Mouse (Mus musculus) naive thymus-derived CD4-positive, alpha-beta T cell, adult 2 months (primary cell): Measurements from ENCODE around the gene Kank1.

Experiments
- DNase-seq: peaks from one replicate; pipeline ENCODE4 v3.0.0-alpha.2; 2011; ENCODE audit warnings: low read depth

Kank1 gene

GRCm38 (mm10) chr19:25236596-25237491, at the start of gene Kank1:
Kank1 (plus strand) TSS chr19:25236975.
- no peak for DNase-seq

DNA sequence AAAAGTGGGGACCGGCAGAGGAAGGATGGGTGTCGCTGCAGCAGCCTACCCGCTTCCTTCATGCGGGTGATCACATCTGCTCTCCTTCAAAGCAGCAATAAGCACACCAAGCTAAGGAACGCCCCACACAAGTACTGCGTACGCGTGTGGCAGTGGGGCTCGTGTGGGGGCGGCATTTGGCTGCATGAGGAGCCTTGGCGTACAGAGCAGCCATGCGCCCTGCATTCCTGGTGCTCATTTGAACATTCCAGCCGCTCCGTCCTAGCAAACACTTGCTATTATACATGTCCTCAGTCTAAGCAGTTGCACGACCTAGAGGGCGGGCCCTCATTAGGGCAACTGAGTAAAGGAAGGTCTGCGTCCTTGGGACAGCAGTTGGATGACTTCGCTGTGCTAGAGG, 49.1 kb upstream of the Kank1 start:
- no peak for DNase-seq

DNA sequence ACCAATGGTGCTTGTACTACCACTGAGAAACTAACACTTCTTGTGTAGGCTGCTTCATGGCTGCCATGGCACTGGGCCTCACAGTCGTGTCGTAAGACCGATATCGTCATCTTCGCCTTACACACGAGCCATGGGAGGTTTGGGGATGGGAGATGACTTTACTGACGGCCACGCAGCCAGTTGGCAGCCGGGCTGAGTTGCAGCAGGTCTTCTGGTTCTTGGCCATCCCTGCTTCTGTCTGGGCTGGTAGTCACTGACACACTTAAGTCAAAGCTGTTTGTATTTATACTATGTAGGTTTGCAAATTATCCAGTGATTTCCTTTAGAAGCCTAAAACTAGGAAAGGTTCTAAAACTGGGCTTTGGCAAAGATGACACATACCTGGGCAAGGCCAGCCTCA, 43.0 kb upstream of the Kank1 start:
- DNase-seq = no peak

- no peak for DNase-seq
Measured at GRCm38 (mm10) chr19:25200081-25200860, 36.5 kb upstream of the Kank1 start.

DNA sequence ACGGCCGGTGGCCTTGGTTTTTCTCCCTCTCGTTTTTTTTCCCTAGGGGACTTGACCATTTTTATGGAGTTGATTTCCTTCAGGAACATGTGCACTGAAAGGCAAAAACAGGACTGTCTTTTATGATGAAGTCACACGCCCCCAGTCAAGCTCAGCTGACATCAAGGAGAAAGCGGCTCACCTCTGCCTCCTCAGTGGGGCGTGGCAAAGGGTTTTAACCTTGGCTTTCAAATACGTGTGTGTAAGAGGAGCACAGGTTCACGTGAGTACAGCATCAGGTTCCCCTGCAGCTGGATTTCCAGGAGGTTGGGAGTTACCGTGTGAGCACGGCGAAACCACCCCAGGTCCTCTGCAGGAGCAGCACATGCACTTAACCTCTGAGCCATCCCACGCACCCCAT, 33.7 kb upstream of the Kank1 start:
- no peak for DNase-seq

- peak; percentile 1 for DNase-seq
Measured at GRCm38 (mm10) chr19:25206969-25207368, 29.8 kb upstream of the Kank1 start.

DNA sequence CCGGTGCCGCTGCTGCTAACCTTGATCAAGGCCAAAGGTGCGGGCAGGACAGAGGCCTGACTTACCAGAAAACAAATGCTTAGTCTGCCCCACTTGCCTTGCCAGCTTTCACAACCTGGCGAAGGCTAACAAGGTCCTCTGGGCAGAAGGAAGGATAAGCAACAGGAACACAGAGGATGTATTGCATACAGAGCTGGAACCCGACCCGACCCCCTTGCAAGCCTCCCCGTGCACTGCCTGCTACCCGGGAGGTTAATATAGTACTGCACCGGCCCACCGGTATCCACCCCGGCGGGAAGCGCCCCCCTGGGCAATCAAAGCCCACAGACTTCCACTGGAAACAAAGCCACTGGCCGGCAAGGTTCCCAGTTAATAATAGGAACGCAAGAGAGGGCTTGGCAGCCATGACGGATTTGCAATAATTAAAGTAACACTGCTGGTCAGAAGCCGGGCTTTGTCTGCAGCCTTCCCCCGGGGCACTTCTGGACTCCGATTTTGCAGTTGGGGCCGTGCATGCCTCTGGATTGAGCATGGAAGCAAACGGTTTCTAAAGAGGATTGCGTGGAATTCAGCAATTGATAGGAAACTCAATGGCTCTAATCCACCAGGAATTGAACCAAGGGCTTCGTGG, 28.9 kb upstream of the Kank1 start:
- peak; percentile 8 for DNase-seq

DNA sequence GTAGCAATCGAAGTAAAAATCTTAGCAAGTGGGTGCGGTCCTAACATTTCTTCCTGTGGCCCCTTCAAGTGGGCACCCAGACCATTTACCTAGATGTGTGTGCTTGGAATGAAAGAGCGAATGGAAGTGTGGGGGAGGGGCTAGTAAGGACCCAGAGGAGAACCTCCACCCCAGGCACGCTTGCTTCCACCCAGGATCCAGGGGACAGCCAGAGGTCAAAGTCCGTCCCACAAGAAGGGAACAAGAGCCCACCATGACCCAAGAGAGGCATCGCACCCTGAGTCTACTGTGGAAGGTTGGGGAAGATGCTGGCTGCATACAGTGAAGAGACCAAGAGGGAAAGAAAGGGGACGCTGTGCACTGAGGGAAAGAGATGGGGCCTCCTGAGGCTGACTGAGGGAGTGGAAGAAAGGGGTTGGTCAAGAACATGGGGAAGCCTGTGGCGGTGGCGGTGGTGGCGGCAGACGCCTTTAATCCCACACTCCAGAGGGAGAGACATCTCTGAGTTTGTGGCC, 28.1 kb upstream of the Kank1 start:
- no peak for DNase-seq

GRCm38 (mm10) chr19:25220611-25221010, 16.2 kb upstream of the Kank1 start:
- DNase-seq = no peak

- DNase-seq = no peak
Measured at GRCm38 (mm10) chr19:25221964-25222640, 14.7 kb upstream of the Kank1 start.

GRCm38 (mm10) chr19:25230058-25230974, 6.5 kb upstream of the Kank1 start:
- no peak for DNase-seq

DNA sequence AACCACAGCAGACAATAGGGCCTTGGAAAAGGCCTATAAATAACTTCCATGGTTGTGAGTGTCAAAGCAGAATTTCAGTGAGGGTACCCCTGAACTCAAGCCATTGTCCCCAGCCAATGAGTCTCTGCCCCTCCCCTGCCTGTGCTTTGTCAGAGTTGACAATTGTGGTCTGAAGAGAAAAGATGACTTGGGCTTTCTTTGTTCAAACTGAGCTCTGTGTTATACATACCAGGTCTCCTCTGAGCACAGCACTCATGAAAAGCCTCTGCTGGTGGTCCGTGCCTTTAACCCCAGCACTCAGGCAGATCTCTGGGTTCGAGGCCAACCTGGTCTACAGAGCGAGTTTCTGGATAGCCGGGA, 5.8 kb upstream of the Kank1 start:
- DNase-seq = no peak

GRCm38 (mm10) chr19:25232032-25232431, 4.7 kb upstream of the Kank1 start:
- no peak for DNase-seq

DNA sequence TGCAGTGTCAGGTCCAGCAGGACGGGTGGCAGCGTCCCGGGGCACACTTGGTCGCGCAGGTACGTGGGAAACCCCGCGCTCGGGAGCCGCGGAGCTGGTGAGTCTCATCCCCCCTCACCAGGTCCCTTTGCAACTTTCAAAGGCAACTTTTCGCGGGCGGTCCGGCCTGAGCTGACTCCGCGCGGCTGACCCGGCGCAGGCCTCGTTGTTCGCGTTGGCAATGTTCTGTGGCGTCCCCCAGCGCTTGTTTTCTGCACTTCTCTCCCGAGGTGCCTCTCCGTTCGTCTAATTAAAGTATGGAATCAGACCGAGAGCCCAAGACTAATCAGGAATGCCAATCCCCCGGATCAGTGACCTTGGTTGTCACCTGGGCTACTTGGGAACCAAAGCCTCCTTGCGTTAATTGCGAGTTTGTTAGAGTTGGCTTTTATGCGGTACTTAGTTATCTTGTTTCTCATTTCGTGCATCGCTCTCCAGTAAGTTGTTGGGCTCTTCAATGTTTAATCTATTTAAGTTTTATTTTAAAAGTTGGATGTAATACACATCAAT, 791 bp downstream of the Kank1 start:
- DNase-seq = no peak

DNA sequence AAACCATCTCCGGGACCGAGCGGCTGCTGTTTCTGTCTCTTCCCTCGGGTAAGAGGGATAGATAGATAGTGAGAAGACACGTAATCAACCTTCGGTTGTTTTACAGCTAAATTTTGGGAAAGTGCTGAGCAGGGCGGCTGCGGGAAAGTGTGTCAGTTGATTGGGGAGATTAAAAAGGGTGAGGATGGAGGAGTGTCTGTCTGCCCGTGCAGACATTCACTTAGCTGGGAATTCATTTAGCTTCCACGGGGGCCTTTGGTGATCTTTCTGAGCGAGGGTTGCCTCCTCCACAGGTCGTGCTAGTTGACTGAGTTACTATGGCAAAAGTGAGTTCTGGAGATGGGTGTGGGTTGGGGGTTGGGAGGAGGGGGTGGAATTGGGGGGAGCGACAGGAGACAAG, 1.3 kb downstream of the Kank1 start:
- DNase-seq = no peak

- no peak for DNase-seq
Measured at GRCm38 (mm10) chr19:25243566-25243965, 6.8 kb downstream of the Kank1 start.

DNA sequence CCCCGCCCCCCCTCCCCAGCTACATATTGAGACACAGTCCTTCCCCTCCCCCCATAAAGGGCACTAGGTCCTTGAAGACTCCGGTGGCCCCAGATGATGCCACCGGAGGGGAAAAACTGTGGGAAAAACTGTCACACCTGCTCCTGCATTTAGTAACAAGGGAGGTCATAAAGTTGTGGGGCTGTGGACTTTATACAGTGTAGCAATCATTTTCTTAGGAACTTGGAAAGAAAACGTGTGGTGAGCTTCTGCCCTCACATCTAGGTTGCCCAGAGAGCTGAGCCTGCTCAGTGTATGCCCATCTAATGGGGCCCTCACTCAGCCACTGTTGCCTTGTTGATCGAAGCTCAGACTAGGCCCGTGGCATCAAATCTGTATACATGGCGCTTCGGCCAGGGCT, 9.3 kb downstream of the Kank1 start:
- no peak for DNase-seq

DNA sequence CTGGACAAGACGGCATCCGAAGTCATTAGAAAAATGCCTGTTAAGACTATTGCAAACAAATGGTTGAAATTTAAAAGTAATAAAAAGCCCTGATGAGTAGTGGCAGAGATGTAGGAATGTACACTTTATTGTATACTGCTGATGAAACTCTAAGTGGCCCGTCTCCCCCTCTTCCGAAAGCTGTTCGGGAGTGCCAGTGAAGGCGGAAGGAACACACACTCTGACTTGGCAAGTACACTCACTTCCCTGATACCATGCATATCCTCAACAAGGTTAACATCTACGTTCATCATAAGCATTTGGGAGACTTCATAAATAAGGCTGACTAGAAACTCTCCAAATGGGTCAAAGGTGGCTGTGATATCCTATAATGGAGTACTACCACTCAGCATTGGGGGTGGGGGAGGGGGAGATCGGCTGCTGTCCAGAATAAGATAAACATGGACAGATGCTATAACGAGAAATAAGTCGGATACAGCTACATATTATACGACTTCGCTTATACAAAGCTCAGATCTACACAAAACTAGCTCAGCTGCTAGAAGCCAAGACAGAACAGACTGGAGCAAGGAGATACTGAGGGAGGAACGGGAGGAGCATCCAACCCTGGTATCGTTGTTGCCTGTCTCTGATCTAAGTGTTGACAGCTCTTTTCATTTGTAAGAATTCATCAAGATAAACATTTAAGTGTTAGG, 11.2 kb downstream of the Kank1 start:
- DNase-seq = no peak

DNA sequence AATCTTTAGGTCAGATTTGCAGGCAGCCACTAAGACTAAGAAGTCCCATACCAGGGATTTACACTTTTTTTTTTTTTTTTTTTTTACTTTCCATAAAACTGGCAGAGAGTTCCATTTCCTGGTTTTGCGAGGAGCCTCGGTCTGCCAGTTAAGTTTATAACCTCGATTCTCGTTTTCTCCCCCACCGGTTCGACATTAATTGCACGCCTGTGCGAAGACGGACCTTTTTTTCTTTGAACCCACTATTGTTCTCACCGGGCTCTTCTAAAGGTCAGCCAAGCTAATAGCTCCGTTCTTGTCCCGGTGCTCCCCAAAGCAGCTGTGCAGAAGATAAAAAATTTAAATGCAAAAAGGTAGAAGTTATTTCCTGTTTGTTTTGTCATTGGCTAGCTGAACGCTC, 12.5 kb downstream of the Kank1 start:
- DNase-seq = no peak

DNA sequence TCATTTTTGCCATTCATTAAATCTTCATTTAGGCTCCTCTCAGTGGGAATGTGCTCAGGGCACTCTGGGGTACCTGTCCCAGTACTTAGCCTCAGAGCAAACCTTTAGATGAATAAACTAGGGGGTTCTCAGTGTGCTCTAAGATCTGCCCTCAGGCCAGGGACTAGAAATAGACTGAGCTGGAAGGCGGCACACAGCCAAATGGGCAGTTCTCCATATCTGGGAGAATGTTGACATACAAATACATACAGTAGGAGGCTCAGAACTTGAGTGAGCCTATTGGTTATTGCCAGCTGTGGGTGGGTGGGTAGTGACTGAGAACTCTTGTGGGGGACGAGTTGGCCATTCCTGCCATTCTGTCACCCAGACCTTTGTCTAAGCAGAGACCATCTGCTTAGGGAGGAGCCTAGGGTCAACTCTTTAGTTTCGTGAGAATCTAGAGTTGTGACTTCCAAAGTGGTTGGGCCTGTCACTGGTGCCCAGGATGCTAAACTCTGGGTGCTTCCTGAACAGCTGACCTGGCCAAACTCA, 14.9 kb downstream of the Kank1 start:
- DNase-seq = no peak
